Mouse (Mus musculus) midbrain, postnatal 0 days (tissue): ENCODE data around the gene Cep104. TPM values are rescaled to one million over a fixed set of nuclear protein-coding genes. Genes with fewer than 3 reads are reported as not detected.
A peak's percentile ranks its signal among the peaks of the same experiment; 100 is the strongest.

Experiments used
- ATAC-seq: fragments of 200-750 bp; cut with Nextera tagmentation; 2 replicates; pipeline ENCODE4 v1.8.0; 2017; ENCODE audit warnings: moderate number of reproducible peaks, mild to moderate bottlenecking, moderate TSS enrichment, moderate library complexity; ENCODE audit not compliant: low FRiP score
- DNase-seq: peaks from one replicate; pipeline ENCODE4 v3.0.0-alpha.2; 2015; ENCODE audit warnings: low spot score
- H3K27ac ChIP-seq: fragments of 300-500 bp; sonication (generic); 2 replicates; pipeline ENCODE4 v1.5.1; 2014; ENCODE audit warnings: low read depth, mild to moderate bottlenecking, low read length, mixed read lengths
- H3K27me3 ChIP-seq: fragments of 300-500 bp; sonication (generic); 2 replicates; pipeline ENCODE4 v1.6.1; 2014; ENCODE audit warnings: low read length, control low read depth, mixed read lengths; ENCODE audit not compliant: insufficient read depth
- H3K36me3 ChIP-seq: fragments of 300-500 bp; sonication (generic); 2 replicates; pipeline ENCODE4 v1.6.1; 2014; ENCODE audit warnings: low read length, control low read depth, mixed read lengths; ENCODE audit not compliant: insufficient read depth
- H3K4me1 ChIP-seq: fragments of 300-500 bp; sonication (generic); 2 replicates; pipeline ENCODE4 v1.6.1; 2014; ENCODE audit warnings: mild to moderate bottlenecking, control low read depth, antibody characterized with exemption, low read length, mixed read lengths; ENCODE audit not compliant: insufficient read depth
- H3K4me2 ChIP-seq: fragments of 300-500 bp; sonication (generic); 2 replicates; pipeline ENCODE4 v1.6.1; 2014; ENCODE audit warnings: low read depth, mild to moderate bottlenecking, low read length, mixed read lengths; ENCODE audit not compliant: poor library complexity, severe bottlenecking
- H3K4me3 ChIP-seq: fragments of 300-500 bp; sonication (generic); 2 replicates; pipeline ENCODE4 v1.5.1; 2014; ENCODE audit warnings: low read depth, mild to moderate bottlenecking, low read length, moderate library complexity
- H3K9ac ChIP-seq: fragments of 300-500 bp; sonication (generic); replicated peaks from 2 replicates; pipeline ENCODE4 v1.6.1; 2014; ENCODE audit warnings: mild to moderate bottlenecking, low read length, moderate library complexity, mixed read lengths; ENCODE audit not compliant: poor library complexity, severe bottlenecking
- H3K9me3 ChIP-seq: fragments of 300-500 bp; sonication (generic); 2 replicates; pipeline ENCODE4 v1.6.1; 2016; ENCODE audit warnings: low read length, control low read depth
- CTCF ChIP-seq: IDR thresholded peaks from 2 replicates; pipeline ENCODE4 v1.5.1; 2016; ENCODE audit warnings: antibody characterized with exemption, mild to moderate bottlenecking
- WGBS: fragments of 180-500 bp; shearing (Covaris S2); extraction: QIAGEN DNeasy Blood & Tissue Kit; methylation state at CpG from one replicate; pipeline ENCODE4 v1.1.7; 2014; 5-methylcytosine and 5-hydroxymethylcytosine counted together
- polyA plus RNA-seq: library from polyadenylated mRNA; unstranded; fragments of >200 nt; fragmentation: Nextera tagmentation; extraction: Ambion mirVana; gene quantifications from 2 replicates; pipeline ENCODE4 v1.2.1, GENCODE M21; 2015
- total RNA-seq: library from RNA; depleted of rRNA; stranded (reverse); fragments of >200 nt; gene quantifications from 2 replicates; pipeline ENCODE4 v1.2.3, GENCODE M21; 2014

Cep104 gene
- total and polyA plus RNA-seq, 2 experiments from 2014 or later: 9.6 to 11.7 TPM

- Histone ChIP-seq H3K9me3 (no peaks in the 10 kb centered on the region), H3K36me3 (peaks cover 28% of the 10 kb centered on the region), H3K27me3 (no peaks in the 10 kb centered on the region), H3K4me3 (peak overlapping the region; percentile 96), H3K4me1 (peaks cover 9% of the 10 kb centered on the region; the same call in 1 of the 2 replicates), H3K4me2 (peak overlapping the region; percentile 88), H3K9ac (peak overlapping the region; percentile 79), H3K27ac (no peak overlapping the region)
- WGBS: 29% methylated on average over 6 of the region's 6 CpGs
- TF ChIP-seq CTCF: peak; percentile 24; the same call in 1 of the 2 replicates
- DNase-seq: no peak
- no peak for ATAC-seq
These were observed 774 bp downstream of the Cep104 start for GRCm38 (mm10) chr4:153975768-153976167.

- H3K27me3 ChIP-seq: no peaks in the 10 kb centered on the region
These were observed 4.2 kb downstream of the Cep104 start for GRCm38 (mm10) chr4:153979243-153979642.

GRCm38 (mm10) chr4:153980470-153980869 is 5.5 kb downstream of the Cep104 start:
- no peak overlapping the region for H3K9ac ChIP-seq
- ATAC-seq (no peak), DNase-seq (no peak)
- H3K4me2 ChIP-seq: no peak overlapping the region
- no peak for TF ChIP-seq CTCF
- peaks cover 61% of the 10 kb centered on the region for H3K36me3 ChIP-seq
- H3K4me1 ChIP-seq: peaks cover 9% of the 10 kb centered on the region; the same call in 1 of the 2 replicates
- no peaks in the 10 kb centered on the region for H3K9me3 ChIP-seq
- no peaks in the 10 kb centered on the region for H3K27me3 ChIP-seq
- WGBS: 90% methylated on average over 11 of the region's 11 CpGs
- H3K27ac ChIP-seq: no peak overlapping the region
- H3K4me3 ChIP-seq: no peak overlapping the region

More at GRCm38 (mm10) chr4:153979243-153979642, 4.2 kb downstream of the Cep104 start:
- WGBS: 95% methylated on average over 10 of the region's 10 CpGs
- DNase-seq (no peak), ATAC-seq (no peak)
- H3K4me3 ChIP-seq: no peak overlapping the region
- no peaks in the 10 kb centered on the region for H3K9me3 ChIP-seq
- H3K4me1 ChIP-seq: peaks cover 9% of the 10 kb centered on the region; the same call in 1 of the 2 replicates
- TF ChIP-seq CTCF: no peak
- no peak overlapping the region for H3K4me2 ChIP-seq
- no peak overlapping the region for H3K27ac ChIP-seq
- peaks cover 49% of the 10 kb centered on the region for H3K36me3 ChIP-seq
- no peak overlapping the region for H3K9ac ChIP-seq

DNA sequence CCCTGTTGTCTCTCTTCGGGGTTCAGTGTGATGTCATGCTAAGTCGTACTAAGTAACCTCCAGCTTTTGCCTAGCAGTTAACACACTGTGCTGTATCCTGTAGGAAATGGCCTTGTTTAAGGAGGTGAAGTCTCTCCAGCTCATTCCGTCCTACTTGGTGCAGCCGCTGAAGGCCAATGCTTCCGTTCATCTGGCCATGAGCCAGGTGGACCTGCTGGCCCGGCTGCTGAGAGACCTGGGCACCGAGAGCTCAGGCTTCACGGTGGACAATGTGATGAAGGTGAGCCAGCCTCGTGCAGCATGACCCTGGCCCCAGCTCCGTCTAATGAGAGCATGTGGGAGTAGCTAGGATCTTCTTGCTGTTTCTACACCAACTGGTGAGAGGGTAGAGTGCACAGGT is 17.7 kb downstream of the Cep104 start:
- ATAC-seq: no peak
- H3K4me3 ChIP-seq: no peak overlapping the region
- H3K4me2 ChIP-seq: no peak overlapping the region
- H3K36me3 ChIP-seq: peaks cover 85% of the 10 kb centered on the region
- no peaks in the 10 kb centered on the region for H3K27me3 ChIP-seq
- H3K4me1 ChIP-seq: no peaks in the 10 kb centered on the region
- no peak for DNase-seq
- WGBS: 87% methylated on average over 10 of the region's 10 CpGs
- TF ChIP-seq CTCF: no peak
- no peak overlapping the region for H3K27ac ChIP-seq
- no peaks in the 10 kb centered on the region for H3K9me3 ChIP-seq
- H3K9ac ChIP-seq: no peak overlapping the region

GRCm38 (mm10) chr4:153993505-153993904 is 18.5 kb downstream of the Cep104 start:
- no peak overlapping the region for H3K9ac ChIP-seq
- no peak for TF ChIP-seq CTCF
- H3K36me3 ChIP-seq: peaks cover 80% of the 10 kb centered on the region
- ATAC-seq (no peak), DNase-seq (no peak)
- no peak overlapping the region for H3K4me2 ChIP-seq
- no peak overlapping the region for H3K27ac ChIP-seq
- WGBS: 96% methylated on average over 8 of the region's 8 CpGs
- H3K27me3 ChIP-seq: no peaks in the 10 kb centered on the region
- no peaks in the 10 kb centered on the region for H3K4me1 ChIP-seq
- no peaks in the 10 kb centered on the region for H3K9me3 ChIP-seq
- H3K4me3 ChIP-seq: no peak overlapping the region

GRCm38 (mm10) chr4:154005488-154005887 is 30.5 kb downstream of the Cep104 start:
- ATAC-seq (no peak), DNase-seq (no peak)
- H3K4me3 ChIP-seq: no peak overlapping the region
- WGBS: 89% methylated on average over 5 of the region's 5 CpGs
- no peak overlapping the region for H3K27ac ChIP-seq
- no peaks in the 10 kb centered on the region for H3K4me1 ChIP-seq
- no peak overlapping the region for H3K9ac ChIP-seq
- H3K27me3 ChIP-seq: no peaks in the 10 kb centered on the region
- no peak for TF ChIP-seq CTCF
- H3K36me3 ChIP-seq: peaks cover 43% of the 10 kb centered on the region
- no peaks in the 10 kb centered on the region for H3K9me3 ChIP-seq
- H3K4me2 ChIP-seq: no peak overlapping the region
